Mouse (Mus musculus) liver, adult 2 months (tissue): ENCODE data around the gene Det1.

ENCODE experiments used
- CTCF ChIP-seq: fragments of 200-500 bp; IDR thresholded peaks from 2 replicates; pipeline ENCODE4 v1.5.1; 2011; ENCODE audit warnings: low read depth, low read length, control low read depth
- POLR2A ChIP-seq: fragments of 200-500 bp; IDR thresholded peaks from 2 replicates; pipeline ENCODE4 v1.6.1; 2011; ENCODE audit warnings: low read length, control low read depth; ENCODE audit not compliant: insufficient read depth; ENCODE audit errors: extremely low read depth

DNA sequence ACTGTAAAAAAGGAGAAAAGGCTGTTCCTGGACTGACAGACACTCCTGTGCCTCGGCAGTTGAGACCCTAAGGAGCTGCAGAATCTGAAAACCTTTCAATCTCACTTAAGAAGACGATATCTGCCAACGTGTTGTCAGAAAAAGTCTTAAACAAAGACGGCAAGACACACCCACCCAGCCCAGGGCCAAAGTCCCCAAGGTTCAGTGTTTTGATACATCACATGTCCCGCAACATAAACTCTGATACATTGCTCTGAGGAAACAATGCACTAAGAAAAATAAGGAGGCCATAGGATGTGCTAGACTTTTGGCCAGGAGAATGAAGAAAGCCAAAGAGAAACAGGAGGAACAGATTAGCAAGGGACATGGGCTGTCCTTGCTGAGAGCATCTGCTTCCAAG is 25.8 kb upstream of the Det1 start:
- TF ChIP-seq POLR2A (no peak), CTCF (no peak)
